Comparison of ENCODE assay signal across 8 mouse cellular contexts in the genomic region with DNA sequence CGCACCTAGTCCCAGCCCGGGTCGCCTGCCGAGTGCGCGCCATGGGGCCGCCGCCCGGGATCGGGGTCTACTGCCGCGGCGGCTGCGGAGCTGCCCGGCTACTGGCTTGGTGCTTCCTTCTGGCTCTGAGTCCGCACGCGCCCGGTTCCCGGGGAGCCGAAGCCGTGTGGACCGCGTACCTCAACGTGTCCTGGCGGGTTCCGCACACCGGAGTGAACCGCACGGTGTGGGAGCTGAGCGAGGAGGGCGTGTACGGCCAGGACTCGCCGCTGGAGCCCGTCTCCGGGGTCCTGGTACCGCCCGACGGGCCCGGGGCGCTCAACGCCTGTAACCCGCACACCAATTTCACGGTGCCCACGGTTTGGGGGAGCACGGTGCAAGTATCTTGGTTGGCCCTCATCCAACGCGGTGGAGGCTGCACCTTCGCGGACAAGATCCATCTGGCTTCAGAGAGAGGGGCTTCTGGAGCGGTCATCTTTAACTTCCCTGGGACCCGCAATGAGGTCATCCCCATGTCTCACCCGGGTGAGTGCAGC. TPM values are rescaled to one million over a fixed set of nuclear protein-coding genes. Genes with fewer than 3 reads are reported as not detected.
DNase-seq lines count a peak whose midpoint lies in the region; ATAC-seq and TF ChIP-seq lines count a peak whose summit lies in the region.

No protein-coding gene starts in this region.

- peak; percentile 17 for DNase-seq in kidney, adult 9 months
- DNase-seq in kidney, adult 8-10 months, result no peak
- DNase-seq in MEL (ENCODE audit: low read depth, low spot score), result peak; percentile 60
- peak; percentile 1 for DNase-seq in lung, postnatal 25 days (ENCODE audit: low spot score)
- DNase-seq in urinary bladder, postnatal 36 days (ENCODE audit: low spot score in 2 of 2), result no peak

- H3K9me3 ChIP-seq in MEL (replicated peaks; ENCODE audit: insufficient read depth, low read length), result no peaks in the 10 kb centered on the region
- no peaks in the 10 kb centered on the region for H3K9me3 ChIP-seq in embryonic facial prominence, embryonic 13.5 days
- H3K9me3 ChIP-seq in hindbrain, embryonic 15.5 days, result no peaks in the 10 kb centered on the region
- H3K9me3 ChIP-seq in stomach, embryonic 15.5 days, result no peaks in the 10 kb centered on the region

- TF ChIP-seq CTCF in MEL (IDR thresholded peaks at IDR 0.05 in 2 of 3, conservative IDR thresholded peaks at IDR 0.05 in 1 of 3; ENCODE audit: control insufficient read depth in 1 of 3, insufficient read depth in 1 of 3, low read depth in 2 of 3, low read length in 3 of 3, poor library complexity in 1 of 3, severe bottlenecking in 1 of 3), result no peak

- H3K27ac ChIP-seq in MEL (ENCODE audit: control insufficient read depth, low read depth, low read length), result no peak overlapping the region; the same call in 1 of the 2 replicates
- H3K27ac ChIP-seq in embryonic facial prominence, embryonic 13.5 days, result no peak overlapping the region
- peak overlapping the region; percentile 75 for H3K27ac ChIP-seq in hindbrain, embryonic 15.5 days (replicated peaks)
- H3K27ac ChIP-seq in stomach, embryonic 15.5 days, result no peak overlapping the region

- peaks cover 0 to 15% of the 10 kb centered on the region in 2 experiments; a peak in 2 of 4 replicates for H3K36me3 ChIP-seq in MEL (ENCODE audit: control insufficient read depth in 1 of 2, insufficient read depth in 2 of 2, low read length in 2 of 2)
- H3K36me3 ChIP-seq in embryonic facial prominence, embryonic 13.5 days, result no peaks in the 10 kb centered on the region
- no peaks in the 10 kb centered on the region for H3K36me3 ChIP-seq in hindbrain, embryonic 15.5 days
- H3K36me3 ChIP-seq in stomach, embryonic 15.5 days, result no peaks in the 10 kb centered on the region

- TF ChIP-seq EP300 in MEL (IDR thresholded peaks at IDR 0.05; ENCODE audit: low read depth in 1 of 2, low read length in 2 of 2), result no peak

- H3K27me3 ChIP-seq in MEL (ENCODE audit: control insufficient read depth in 1 of 2, insufficient read depth in 2 of 2, low read length in 2 of 2), result no peaks in the 10 kb centered on the region
- H3K27me3 ChIP-seq in embryonic facial prominence, embryonic 13.5 days, result peaks cover 40% of the 10 kb centered on the region
- peaks cover 9% of the 10 kb centered on the region; the same call in 1 of the 2 replicates for H3K27me3 ChIP-seq in hindbrain, embryonic 15.5 days
- H3K27me3 ChIP-seq in stomach, embryonic 15.5 days (replicated peaks), result peaks cover 5% of the 10 kb centered on the region; the same call in 1 of the 2 replicates

- TF ChIP-seq RAD21 in MEL (IDR thresholded peaks at IDR 0.05; ENCODE audit: low read depth, low read length), result no peak

- peaks cover 14% of the 10 kb centered on the region for H3K79me2 ChIP-seq in MEL (ENCODE audit: control insufficient read depth, insufficient read depth, low read length, poor library complexity)

- peak overlapping the region; percentile 67 for H3K4me2 ChIP-seq in embryonic facial prominence, embryonic 13.5 days
- peak overlapping the region; percentile 70 for H3K4me2 ChIP-seq in hindbrain, embryonic 15.5 days
- H3K4me2 ChIP-seq in stomach, embryonic 15.5 days, result peak overlapping the region; percentile 76

- ATAC-seq in embryonic facial prominence, embryonic 13.5 days (ENCODE audit: insufficient number of reproducible peaks, insufficient read depth, low FRiP score, low TSS enrichment, low read depth), result peak; percentile 64
- ATAC-seq in hindbrain, embryonic 15.5 days (ENCODE audit: low FRiP score, low read depth), result peak; percentile 90
- peak; percentile 73; the same call in 1 of the 2 replicates for ATAC-seq in stomach, embryonic 15.5 days (ENCODE audit: insufficient read depth, low FRiP score, low read depth)

- peaks cover 3 to 7% of the 10 kb centered on the region in 2 experiments; a peak in 3 of 4 replicates for H3K4me1 ChIP-seq in MEL (ENCODE audit: control insufficient read depth in 1 of 2, insufficient read depth in 2 of 2, low read length in 2 of 2)
- H3K4me1 ChIP-seq in embryonic facial prominence, embryonic 13.5 days, result no peaks in the 10 kb centered on the region
- no peaks in the 10 kb centered on the region for H3K4me1 ChIP-seq in hindbrain, embryonic 15.5 days (replicated peaks)
- H3K4me1 ChIP-seq in stomach, embryonic 15.5 days, result no peaks in the 10 kb centered on the region

- 22% methylated on average over 54 of the region's 54 CpGs for WGBS in embryonic facial prominence, embryonic 13.5 days
- 15% methylated on average over 49 of the region's 54 CpGs for WGBS in hindbrain, embryonic 15.5 days
- WGBS in stomach, embryonic 15.5 days, result 19% methylated on average over 53 of the region's 54 CpGs

- TF ChIP-seq POLR2A in MEL (IDR thresholded peaks at IDR 0.05; ENCODE audit: control insufficient read depth in 1 of 2, insufficient read depth in 1 of 2, low read depth in 1 of 2, low read length in 2 of 2, poor library complexity in 1 of 2), result no peak

- H3K9ac ChIP-seq in MEL (ENCODE audit: control insufficient read depth, low read depth, low read length, poor library complexity, severe bottlenecking), result peak overlapping the region; percentile 78
- H3K9ac ChIP-seq in embryonic facial prominence, embryonic 13.5 days, result peak overlapping the region; percentile 67
- peak overlapping the region; percentile 60 for H3K9ac ChIP-seq in hindbrain, embryonic 15.5 days
- H3K9ac ChIP-seq in stomach, embryonic 15.5 days, result peak overlapping the region; percentile 12; the same call in 1 of the 2 replicates

- H3K4me3 ChIP-seq in MEL (ENCODE audit: control insufficient read depth in 1 of 2, insufficient read depth in 1 of 2, low read depth in 2 of 2, low read length in 2 of 2), result peak overlapping the region; percentile 89 to 96
- peak overlapping the region; percentile 60 for H3K4me3 ChIP-seq in embryonic facial prominence, embryonic 13.5 days
- H3K4me3 ChIP-seq in hindbrain, embryonic 15.5 days, result peak overlapping the region; percentile 71
- peak overlapping the region; percentile 60 for H3K4me3 ChIP-seq in stomach, embryonic 15.5 days (replicated peaks)

TF ChIP-seq in MEL, 35 proteins besides CTCF, POLR2A, EP300 and RAD21:
- TF ChIP-seq USF2 (IDR thresholded peaks at IDR 0.05; ENCODE audit: borderline replicate concordance in 1 of 2, insufficient read depth in 1 of 2, low read depth in 1 of 2, low read length in 2 of 2), result no peak
- TF ChIP-seq MXI1 (IDR thresholded peaks at IDR 0.05; ENCODE audit: low read depth, low read length), result peak; percentile 29
- TF ChIP-seq CHD2 (IDR thresholded peaks at IDR 0.05; ENCODE audit: low read length), result no peak
- no peak for TF ChIP-seq ZMIZ1 (IDR thresholded peaks at IDR 0.05; ENCODE audit: low read depth, low read length)
- TF ChIP-seq POLR2AphosphoS2 (IDR thresholded peaks at IDR 0.05; ENCODE audit: low read length), result no peak

RNA-seq across cellular contexts. Expression of a gene that starts 47.7 kb away (rescaled TPM):
- total RNA-seq in MEL (2012; rRNA removed), result 19.6 and 23.1 TPM in 2 replicates
- 10 to 100 TPM in 1 of 2 experiments, not detected in 1; 16.2 TPM for polyA plus RNA-seq in MEL (2012; ENCODE audit: insufficient read depth in 1 of 2, insufficient read length in 2 of 2, low read depth in 1 of 2, low replicate concordance in 2 of 2, missing spikeins in 1 of 2)
- polyA plus RNA-seq in embryonic facial prominence, embryonic 13.5 days (2015; fragmentation: Nextera tagmentation; extraction: Ambion mirVana), result 8.1 and 10.6 TPM in 2 replicates
- polyA plus RNA-seq in hindbrain, embryonic 15.5 days (2015; fragmentation: Nextera tagmentation; extraction: Ambion mirVana), result 4.9 and 5.0 TPM in 2 replicates
- polyA plus RNA-seq in stomach, embryonic 15.5 days (2015; fragmentation: Nextera tagmentation; extraction: Ambion mirVana), result 51.2 and 56.7 TPM in 2 replicates

Comparison
In these comparisons a context has a peak if more than half of its experiments do, and no peak if none do; other contexts are left out.
1. DNase-seq: peak in kidney, adult 9 months (single experiment), MEL (single experiment) and lung, postnatal 25 days (single experiment); none in kidney, adult 8-10 months (0 of 2) and urinary bladder, postnatal 36 days (0 of 2).
2. H3K9ac ChIP-seq: peak in every context shown above with its lines; median percentile 78 in MEL; 67 in embryonic facial prominence, embryonic 13.5 days; 60 in hindbrain, embryonic 15.5 days; 12 in stomach, embryonic 15.5 days.
3. Peak in every context shown above with its lines, with median percentiles within 50 percentile points of each other: H3K4me3 ChIP-seq, ATAC-seq and H3K4me2 ChIP-seq.